Mouse (Mus musculus) layer of hippocampus, postnatal 25 days (tissue): Measurements from ENCODE around the gene Ssh3. TPM values are rescaled to one million over a fixed set of nuclear protein-coding genes. Genes with fewer than 3 reads are reported as not detected.

Experiments
- DNase-seq, 2 experiments: peaks; one replicate each; pipeline ENCODE4 v3.0.0; 2022; ENCODE audit warnings: mixed read lengths in 2 of 2, low spot score in 1 of 2; ENCODE audit errors: extremely low spot score in 1 of 2
- total RNA-seq, 2 experiments: library from RNA; stranded (reverse); gene quantifications; 2 replicates each; pipeline ENCODE4 v1.2.3; 2021

The Ssh3 gene
- total RNA-seq, 2 experiments from 2014 or later, result 45.4 to 48.5 TPM

GRCm38 (mm10) chr19:4297851-4298250, 28.9 kb upstream of the Ssh3 start:
- no peak for DNase-seq

DNA sequence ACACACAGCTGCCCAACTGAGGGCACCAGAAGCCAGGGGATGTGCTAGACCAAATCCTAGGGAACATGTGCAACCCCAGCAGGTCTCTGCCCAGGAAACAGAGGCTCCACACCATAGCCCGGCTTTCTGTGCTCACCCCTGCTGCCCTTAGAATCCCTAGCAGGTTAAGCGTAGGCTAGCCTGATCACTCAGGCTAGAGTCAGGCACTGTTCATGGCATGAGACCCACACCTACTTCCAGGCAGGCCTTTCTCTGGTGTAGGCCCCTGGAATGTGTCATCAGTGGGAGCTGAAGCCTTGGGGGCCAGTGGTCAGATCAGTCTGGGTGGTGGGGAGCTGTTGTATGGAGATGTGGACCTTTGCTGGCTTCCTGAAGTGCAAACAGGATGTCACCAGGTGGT, 27.6 kb upstream of the Ssh3 start:
- DNase-seq, result no peak

- DNase-seq, result no peak
Measured at GRCm38 (mm10) chr19:4295391-4295790, 26.4 kb upstream of the Ssh3 start.

- DNase-seq, result no peak
Measured at GRCm38 (mm10) chr19:4294381-4295097, 25.6 kb upstream of the Ssh3 start.

DNA sequence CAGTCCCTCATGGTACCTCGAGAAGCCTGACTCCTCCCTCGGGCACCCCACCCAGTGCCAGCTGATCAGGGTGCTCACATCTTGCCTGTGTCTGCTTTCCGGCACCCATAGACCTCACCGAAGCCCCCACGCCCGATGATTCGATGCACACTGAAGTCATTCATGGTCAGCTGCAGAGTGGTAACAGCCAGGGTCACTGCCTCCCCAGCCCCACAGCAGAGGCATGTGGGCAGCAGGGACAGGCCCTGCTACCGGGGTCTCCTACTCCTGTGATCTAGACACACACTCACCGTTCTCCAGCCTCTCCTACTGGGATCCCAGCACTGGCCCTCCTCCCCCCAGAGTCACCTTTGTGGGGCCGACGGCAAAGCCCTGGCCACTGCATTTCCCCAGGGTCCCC, 22.2 kb upstream of the Ssh3 start:
- no peak for DNase-seq

DNA sequence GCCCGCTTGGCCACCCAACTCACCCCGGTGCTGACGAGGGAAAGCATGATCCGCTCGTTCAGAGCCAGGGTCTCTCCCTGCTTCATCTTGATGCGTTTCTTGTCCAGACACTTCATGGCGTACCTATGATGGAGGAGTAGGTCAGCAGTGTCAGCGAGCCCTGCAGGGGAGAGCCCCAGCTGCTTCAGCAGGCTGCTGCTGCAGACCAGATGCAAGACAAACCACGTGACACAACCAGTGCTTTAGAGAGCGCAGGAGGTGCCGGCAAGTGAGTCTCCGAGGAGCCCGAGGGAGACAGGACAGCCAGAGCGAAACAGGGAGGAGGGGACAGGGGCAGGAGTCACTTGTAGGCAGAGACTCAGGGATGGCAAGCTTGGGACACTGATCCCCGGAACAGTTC, 21.8 kb upstream of the Ssh3 start:
- DNase-seq, result no peak

- no peak for DNase-seq
Measured at GRCm38 (mm10) chr19:4283653-4284052, 14.7 kb upstream of the Ssh3 start.

DNA sequence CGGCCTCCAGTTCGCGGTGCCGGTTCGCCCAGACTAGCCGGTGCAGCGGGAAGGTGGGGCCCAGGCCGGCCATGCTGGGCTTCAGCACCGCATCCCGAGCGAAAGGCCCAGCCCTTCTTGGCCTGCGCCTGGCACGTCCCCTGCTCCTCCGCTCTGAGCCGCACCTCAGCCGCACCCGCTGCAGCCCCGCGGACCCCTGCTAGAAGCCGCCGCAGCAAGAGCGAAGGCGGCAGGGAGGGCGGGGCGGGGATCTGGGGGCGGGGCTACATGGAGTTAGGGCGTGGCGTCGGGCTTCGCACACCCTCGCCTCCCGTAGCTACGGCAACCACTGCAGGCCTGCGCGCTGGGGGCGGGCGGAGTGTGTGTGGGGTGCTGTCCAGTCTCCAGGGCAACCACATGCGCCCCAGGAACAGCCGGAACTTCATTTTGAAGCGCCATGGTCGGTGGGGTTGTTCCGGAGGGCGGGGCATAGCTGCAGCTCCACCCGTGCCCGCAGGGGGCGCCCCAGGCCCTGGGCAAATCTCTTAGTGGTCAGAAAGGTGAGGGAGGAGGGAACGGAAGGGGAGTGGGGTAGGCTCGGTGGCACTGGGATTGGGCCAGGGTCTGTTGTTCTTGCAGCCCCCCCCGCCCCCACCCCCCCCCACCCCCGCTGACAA, 14.0 kb upstream of the Ssh3 start, which contains the start of gene Ankrd13d:
TSS of gene Ankrd13d (minus strand) at position 240 of the 656 bp plus-strand sequence.
- DNase-seq, result peak; percentile 88 to 92

DNA sequence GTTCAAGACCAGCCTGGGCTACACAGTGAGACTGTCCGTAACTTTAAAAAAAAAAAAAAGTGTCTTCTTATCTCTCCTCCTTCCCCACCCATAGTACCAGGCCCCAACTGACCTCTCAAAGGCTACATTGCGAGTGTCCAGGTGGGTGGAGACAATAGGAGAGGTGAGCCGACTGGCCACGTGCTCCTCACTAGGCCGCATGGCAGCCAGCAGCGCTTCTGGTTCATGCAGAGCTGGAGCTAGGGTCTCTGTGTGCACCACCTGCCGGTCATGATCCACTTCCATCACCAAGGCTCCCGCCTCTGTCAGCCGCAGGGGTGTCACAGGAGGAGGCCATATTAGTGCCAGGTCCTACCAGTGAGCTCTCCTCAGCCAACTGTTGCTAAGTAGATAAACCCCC, 11.4 kb upstream of the Ssh3 start:
- no peak for DNase-seq

- no peak for DNase-seq
Measured at GRCm38 (mm10) chr19:4279487-4279886, 10.5 kb upstream of the Ssh3 start.

GRCm38 (mm10) chr19:4270972-4271371, 2.0 kb upstream of the Ssh3 start:
- DNase-seq, result peak in 1 of 2 experiments; percentile 2

- no peak for DNase-seq
Measured at GRCm38 (mm10) chr19:4270187-4270586, 1.2 kb upstream of the Ssh3 start.

DNA sequence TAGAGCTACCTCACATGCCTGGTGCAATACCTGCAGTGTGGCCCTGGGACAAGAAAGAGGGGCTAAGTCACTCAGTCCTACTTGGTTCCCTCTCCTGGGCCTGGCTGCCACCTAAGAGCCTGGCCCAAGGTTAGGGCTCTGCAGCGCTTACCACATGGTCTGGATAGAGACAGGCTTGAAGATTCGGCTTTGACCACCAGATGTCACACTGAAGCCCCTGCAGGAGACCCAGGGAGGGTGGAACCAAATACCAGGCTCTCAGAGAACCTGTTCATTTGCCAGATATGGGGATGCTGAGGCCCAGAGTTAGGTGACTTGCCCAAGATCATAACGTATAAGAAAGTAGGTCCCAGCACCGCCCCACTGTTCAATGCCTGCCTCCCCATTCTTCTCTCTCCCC, 3.0 kb downstream of the Ssh3 start:
- DNase-seq, result no peak

GRCm38 (mm10) chr19:4264171-4264780, 4.7 kb downstream of the Ssh3 start:
- no peak for DNase-seq

DNA sequence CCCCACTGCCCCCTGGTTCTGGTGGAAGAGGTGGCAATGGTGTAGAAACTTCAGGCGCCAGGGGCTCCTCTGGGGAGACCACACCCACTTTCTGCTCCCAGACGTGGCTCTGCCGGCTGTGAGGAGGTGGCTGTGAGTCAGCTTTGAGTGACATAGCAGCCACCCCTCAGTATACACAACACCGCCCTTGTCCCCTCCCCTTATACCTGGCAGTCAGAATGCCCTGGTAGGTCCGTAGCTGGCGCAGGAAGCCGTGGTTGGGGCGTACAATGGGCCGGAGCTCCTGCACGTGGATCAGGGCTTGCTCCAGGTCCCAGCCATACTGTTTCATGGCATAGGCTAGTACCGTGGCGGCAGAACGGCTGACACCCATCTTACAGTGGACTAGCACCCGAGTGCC, 5.3 kb downstream of the Ssh3 start:
- no peak for DNase-seq

- DNase-seq, result no peak
Measured at GRCm38 (mm10) chr19:4262756-4263155, 6.2 kb downstream of the Ssh3 start.

GRCm38 (mm10) chr19:4261038-4261698, 7.8 kb downstream of the Ssh3 start:
- no peak for DNase-seq

DNA sequence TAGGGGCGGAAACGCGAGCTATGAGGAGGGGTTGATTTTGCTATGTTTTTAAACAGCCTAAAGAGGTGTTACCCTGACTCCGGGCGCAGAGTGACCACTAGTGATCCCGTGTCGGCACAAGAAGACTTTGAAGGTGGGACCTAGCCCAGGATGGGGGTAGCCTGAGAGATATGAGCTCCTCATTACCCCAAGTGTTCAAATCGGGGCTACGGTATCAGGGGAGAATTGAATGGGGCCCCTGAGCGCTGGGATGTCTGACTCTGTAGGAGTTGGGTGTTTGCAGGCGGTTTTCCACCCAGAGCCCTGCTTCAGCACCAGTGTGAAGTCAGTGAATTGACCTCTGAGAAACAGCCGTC, 11.1 kb downstream of the Ssh3 start:
- peak in 1 of 2 experiments; percentile 29 for DNase-seq

DNA sequence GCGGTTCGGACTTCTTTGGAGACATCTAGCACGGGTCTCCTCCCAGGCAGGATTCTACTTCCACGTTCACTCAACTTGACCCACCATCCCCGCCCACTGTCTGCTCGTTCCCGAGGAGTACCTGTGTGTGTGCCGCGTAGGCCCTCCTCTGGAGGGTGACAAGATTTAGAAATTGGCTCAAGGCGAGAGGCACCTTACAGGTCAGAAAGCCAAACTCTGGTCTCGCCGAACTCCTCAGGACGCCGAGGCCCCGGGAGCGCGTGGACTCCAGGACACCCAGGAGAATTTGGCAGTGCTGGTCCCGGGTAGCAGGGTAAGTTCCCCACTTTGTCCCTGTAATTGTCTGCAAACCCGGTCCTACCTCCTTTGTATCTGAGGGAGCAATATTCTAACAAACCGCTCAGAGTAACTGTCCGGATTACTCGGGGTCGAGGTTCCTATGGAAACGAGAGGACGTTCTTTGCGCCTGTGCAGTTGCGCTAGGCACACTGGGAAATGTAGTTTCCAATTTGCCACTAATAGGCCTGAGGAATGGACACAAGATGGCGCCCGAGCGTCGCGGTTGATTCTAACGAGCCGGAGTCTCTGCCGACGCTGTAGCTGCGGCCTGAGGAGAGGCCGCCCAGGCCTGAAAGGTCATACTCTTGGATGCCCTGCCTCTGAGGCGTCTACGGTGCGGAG, 11.6 kb downstream of the Ssh3 start:
- peak; percentile 89 to 95 for DNase-seq

GRCm38 (mm10) chr19:4255583-4256162, 13.3 kb downstream of the Ssh3 start:
- DNase-seq, result no peak
